ENCODE assay signal across 16 mouse cellular contexts in the genomic region with DNA sequence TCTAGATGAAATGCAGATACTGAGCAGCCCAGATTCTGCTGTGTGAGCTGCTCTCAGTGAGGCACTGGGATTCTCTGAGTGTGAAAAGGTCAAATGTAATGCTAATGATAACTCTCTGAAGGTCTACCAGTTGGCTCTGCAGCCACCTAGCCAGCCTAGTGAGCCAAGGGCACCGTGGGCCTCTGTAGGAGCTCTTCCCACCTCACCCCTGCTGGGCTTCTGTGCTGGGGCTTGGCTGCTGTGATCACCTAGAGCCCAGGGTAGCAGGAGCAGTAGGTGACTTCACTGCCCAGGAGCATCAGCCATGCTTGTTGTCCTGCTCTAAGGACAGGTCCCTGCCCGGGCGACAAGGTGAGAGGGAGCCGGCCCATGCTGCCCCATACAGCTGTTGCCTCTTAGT. TPM values are rescaled to one million over a fixed set of nuclear protein-coding genes. Genes with fewer than 3 reads are reported as not detected.
"Had no signal": no experiment of that assay in that cellular context is flagged by ENCODE, and none has a peak within 500 bp of the region (broad histone marks: within the 10 kb centered on the region; RNA-seq: fewer than 3 reads in every experiment).

No protein-coding gene starts in this region.

- DNase-seq: kidney, postnatal 4 days; layer of hippocampus, postnatal 36 days; liver, embryonic 13.5 days; lung, adult 2 months; lung, postnatal 14 days; lung, postnatal 4 days; midbrain, embryonic 14.5 days; retina, postnatal 1 day; right cerebral cortex, postnatal 25 days; thymus, adult 18-20 months; thymus, postnatal 36 days had no signal

- H3K27ac ChIP-seq: left cerebral cortex, adult 2 months; liver, embryonic 13.5 days; neural tube, embryonic 12.5 days had no signal

- H3K9me3 ChIP-seq: liver, embryonic 13.5 days; neural tube, embryonic 12.5 days had no signal

- ATAC-seq: intestine, postnatal 0 days had no signal

- H3K27me3 ChIP-seq: liver, embryonic 13.5 days; neural tube, embryonic 12.5 days had no signal

- H3K4me3 ChIP-seq: left cerebral cortex, adult 2 months; liver, embryonic 13.5 days; neural tube, embryonic 12.5 days had no signal

- H3K4me2 ChIP-seq: liver, embryonic 13.5 days; midbrain, embryonic 11.5 days; neural tube, embryonic 12.5 days had no signal

- H3K36me3 ChIP-seq: liver, embryonic 13.5 days had no signal

- H3K9ac ChIP-seq: liver, embryonic 13.5 days; neural tube, embryonic 12.5 days had no signal

RNA-seq across cellular contexts. Expression of gene Mok, which starts 41.5 kb away (rescaled TPM):
- polyA plus RNA-seq: liver, adult 2 months had no signal
